In genomic region chr9:108928424-108928823, GRCm38 (mm10) we compare ENCODE assay signal across 44 mouse cellular contexts. TPM values are rescaled to one million over a fixed set of nuclear protein-coding genes. Genes with fewer than 3 reads are reported as not detected.
"Had no signal": no experiment of that assay in that cellular context is flagged by ENCODE, and none has a peak within 500 bp of the region (broad histone marks: within the 10 kb centered on the region; RNA-seq: fewer than 3 reads in every experiment).

No protein-coding gene starts in this region.

- H3K9ac ChIP-seq: limb, embryonic 12.5 days; limb, embryonic 13.5 days; limb, embryonic 15.5 days; liver, embryonic 12.5 days; liver, embryonic 13.5 days; liver, embryonic 14.5 days; liver, embryonic 15.5 days; liver, postnatal 0 days; lung, embryonic 14.5 days; lung, embryonic 15.5 days; midbrain, embryonic 12.5 days; midbrain, embryonic 13.5 days; midbrain, embryonic 15.5 days had no signal

- H3K4me2 ChIP-seq: limb, embryonic 12.5 days; limb, embryonic 13.5 days; limb, embryonic 15.5 days; liver, embryonic 11.5 days; liver, embryonic 12.5 days; liver, embryonic 13.5 days; liver, embryonic 15.5 days; lung, embryonic 14.5 days; lung, embryonic 15.5 days; midbrain, embryonic 11.5 days; midbrain, embryonic 12.5 days; midbrain, embryonic 13.5 days; midbrain, embryonic 15.5 days had no signal

- H3K4me1 ChIP-seq: limb, embryonic 13.5 days; limb, embryonic 15.5 days; liver, embryonic 12.5 days; liver, embryonic 13.5 days; liver, embryonic 15.5 days; lung, embryonic 15.5 days; megakaryocyte, embryonic 14.5 days; midbrain, embryonic 12.5 days; midbrain, embryonic 13.5 days; midbrain, embryonic 15.5 days had no signal

- H3K9me3 ChIP-seq: limb, embryonic 10.5 days; limb, embryonic 12.5 days; limb, embryonic 15.5 days; liver, embryonic 12.5 days; liver, embryonic 13.5 days; liver, embryonic 15.5 days; lung, embryonic 15.5 days; megakaryocyte, embryonic 14.5 days; midbrain, embryonic 10.5 days; midbrain, embryonic 12.5 days; midbrain, embryonic 13.5 days; midbrain, embryonic 15.5 days had no signal

- H3K27me3 ChIP-seq: limb, embryonic 13.5 days; limb, embryonic 15.5 days; liver, embryonic 15.5 days; midbrain, embryonic 12.5 days; midbrain, embryonic 13.5 days; midbrain, embryonic 15.5 days had no signal

- DNase-seq: left cerebral cortex, postnatal 4 days; liver; liver, embryonic 13.5 days; liver, postnatal 0 days; lung, adult 18-20 months; lung, adult 2 months; lung, embryonic 14.5 days; lung, postnatal 10 days; lung, postnatal 14 days; lung, postnatal 36 days; lung, postnatal 4 days; midbrain, embryonic 14.5 days had no signal

- ATAC-seq: liver, embryonic 12.5 days; liver, postnatal 0 days; lung, postnatal 0 days; midbrain, embryonic 13.5 days; midbrain, embryonic 15.5 days; midbrain, embryonic 16.5 days had no signal

- H3K36me3 ChIP-seq: limb, embryonic 10.5 days; limb, embryonic 12.5 days; limb, embryonic 13.5 days; limb, embryonic 15.5 days; liver, embryonic 12.5 days; liver, embryonic 13.5 days; liver, embryonic 15.5 days; lung, embryonic 15.5 days; midbrain, embryonic 10.5 days; midbrain, embryonic 12.5 days; midbrain, embryonic 13.5 days; midbrain, embryonic 15.5 days had no signal

- H3K27ac ChIP-seq: limb, embryonic 10.5 days; limb, embryonic 12.5 days; limb, embryonic 13.5 days; limb, embryonic 15.5 days; liver, embryonic 12.5 days; liver, embryonic 13.5 days; liver, embryonic 14.5 days; liver, embryonic 15.5 days; lung, embryonic 15.5 days; macrophage; midbrain, embryonic 10.5 days; midbrain, embryonic 12.5 days; midbrain, embryonic 13.5 days; midbrain, embryonic 15.5 days had no signal

- H3K4me3 ChIP-seq: limb, embryonic 10.5 days; limb, embryonic 12.5 days; limb, embryonic 13.5 days; limb, embryonic 15.5 days; liver, embryonic 12.5 days; liver, embryonic 13.5 days; liver, embryonic 15.5 days; lung, embryonic 15.5 days; megakaryocyte, embryonic 14.5 days; midbrain, embryonic 10.5 days; midbrain, embryonic 12.5 days; midbrain, embryonic 13.5 days; midbrain, embryonic 15.5 days; myocyte had no signal

RNA-seq across cellular contexts. Expression of gene Tmem89, which starts 14.0 kb away (rescaled TPM):
- total RNA-seq: left cerebral cortex, postnatal 10 days; left cerebral cortex, postnatal 14 days; liver, adult 2 months; megakaryocyte-erythroid progenitor cell, adult 5-6 weeks; monocyte, adult 5-6 weeks had no signal
- polyA plus RNA-seq: limb, embryonic 10.5 days; limb, embryonic 11.5 days; limb, embryonic 12.5 days; limb, embryonic 13.5 days; liver, embryonic 11.5 days; liver, embryonic 12.5 days; liver, embryonic 13.5 days; liver, embryonic 14.5 days; liver, embryonic 15.5 days; liver, embryonic 16.5 days; liver, postnatal 0 days; lung, embryonic 14.5 days; macrophage; midbrain, embryonic 10.5 days; midbrain, embryonic 11.5 days; midbrain, embryonic 12.5 days; midbrain, embryonic 14.5 days; midbrain, embryonic 16.5 days; myocyte; neural tube, embryonic 11.5 days had no signal

RNA-seq across cellular contexts. Expression of gene Ucn2, which starts 57.4 kb away (rescaled TPM):
- total RNA-seq: left cerebral cortex, postnatal 14 days; left cerebral cortex, postnatal 25 days; liver, adult 2 months; megakaryocyte progenitor cell, adult 5-6 weeks; megakaryocyte, adult 5-6 weeks; megakaryocyte-erythroid progenitor cell, adult 5-6 weeks; midbrain, postnatal 0 days; monocyte, adult 5-6 weeks had no signal
- polyA plus RNA-seq: limb, embryonic 10.5 days; limb, embryonic 11.5 days; limb, embryonic 12.5 days; liver, adult 2 months; liver, embryonic 11.5 days; liver, embryonic 12.5 days; liver, embryonic 13.5 days; liver, embryonic 16.5 days; liver, postnatal 0 days; lung, embryonic 14.5 days; lung, embryonic 15.5 days; lung, embryonic 16.5 days; lung, postnatal 0 days; macrophage; midbrain, embryonic 10.5 days; midbrain, embryonic 12.5 days; midbrain, embryonic 13.5 days; midbrain, embryonic 14.5 days; midbrain, embryonic 15.5 days; midbrain, embryonic 16.5 days; midbrain, postnatal 0 days; neural tube, embryonic 11.5 days had no signal
